Mouse (Mus musculus): ENCODE measurements around the gene Cnksr3. TPM values are rescaled to one million over a fixed set of nuclear protein-coding genes. Genes with fewer than 3 reads are reported as not detected.

Cnksr3 gene
- 6.6 and 6.8 TPM in 2 replicates for polyA plus RNA-seq (2015; fragmentation: Nextera tagmentation; extraction: Ambion mirVana)

DNA sequence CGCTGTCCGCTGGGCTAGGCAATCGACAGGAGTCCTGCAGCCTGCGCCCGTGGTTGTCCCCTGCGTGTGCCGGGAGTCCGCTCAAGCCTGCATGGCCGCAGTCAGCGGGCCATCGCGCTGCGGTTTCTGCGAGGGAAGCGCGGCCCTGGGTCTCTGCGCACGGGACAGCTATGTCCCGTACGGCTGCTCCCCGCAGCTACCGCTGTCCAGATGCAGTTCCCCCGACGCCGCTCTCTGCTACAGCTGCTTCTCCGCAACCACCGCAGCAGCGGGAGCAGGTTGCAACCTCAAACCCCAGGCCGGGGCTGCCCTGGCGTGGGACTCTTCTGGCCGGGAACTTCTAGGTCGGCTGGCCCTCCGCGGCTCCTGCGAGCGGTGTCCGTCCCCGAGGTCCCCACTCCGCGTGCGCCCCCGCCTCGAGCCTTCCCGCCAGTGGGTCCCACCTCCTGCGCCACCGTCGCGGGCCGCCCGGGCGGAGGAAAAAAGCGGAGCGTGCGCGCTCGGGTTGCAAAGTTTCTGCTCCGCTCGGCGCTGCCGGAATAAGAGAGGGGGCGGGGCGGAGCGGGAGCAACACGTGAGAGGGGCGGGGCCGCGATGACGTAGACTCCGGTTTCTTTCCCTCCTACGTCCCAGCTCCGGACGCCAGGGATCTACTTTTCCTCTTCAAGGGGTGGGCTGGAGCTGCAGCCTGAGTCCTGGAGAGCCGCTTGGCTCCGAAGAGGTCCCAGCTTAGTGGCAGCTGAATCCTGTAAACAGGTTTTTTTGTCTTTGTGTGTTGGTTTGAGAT, at the start of gene Cnksr3:
Cnksr3 (minus strand) TSS at position 542 of the 787 bp plus-strand sequence.
- Histone ChIP-seq H3K27ac (ENCODE audit: low read depth, low read length) (peak within 1 kb of the TSS; percentile 89), H3K9me3 (ENCODE audit: control insufficient read depth) (no peaks in the 10 kb centered on the region), H3K9ac (ENCODE audit: low read depth, low read length) (peak within 1 kb of the TSS; percentile 91), H3K4me3 (ENCODE audit: low read depth, low read length) (peak within 1 kb of the TSS; percentile 86), H3K36me3 (ENCODE audit: control insufficient read depth, insufficient read depth) (no peaks in the 10 kb centered on the region), H3K4me1 (replicated peaks; ENCODE audit: control insufficient read depth, insufficient read depth, low read length) (peaks cover 12% of the 10 kb centered on the region), H3K27me3 (replicated peaks; ENCODE audit: control insufficient read depth, insufficient read depth, low read length) (no peaks in the 10 kb centered on the region), H3K4me2 (replicated peaks; ENCODE audit: low read depth) (peak within 1 kb of the TSS; percentile 95)
- WGBS: under 1% methylated on average over 71 of the region's 74 CpGs
- no peak for TF ChIP-seq CTCF (IDR thresholded peaks at IDR 0.05; ENCODE audit: low read depth)
- peak; percentile 89 for ATAC-seq

GRCm38 (mm10) chr10:7260166-7261108, 48.4 kb upstream of the Cnksr3 start:
- 56% methylated on average over 10 of the region's 10 CpGs for WGBS
- Histone ChIP-seq H3K27ac (ENCODE audit: low read depth, low read length) (no peak overlapping the region), H3K27me3 (replicated peaks; ENCODE audit: control insufficient read depth, insufficient read depth, low read length) (no peaks in the 10 kb centered on the region), H3K36me3 (ENCODE audit: control insufficient read depth, insufficient read depth) (no peaks in the 10 kb centered on the region), H3K4me1 (replicated peaks; ENCODE audit: control insufficient read depth, insufficient read depth, low read length) (no peaks in the 10 kb centered on the region), H3K4me2 (replicated peaks; ENCODE audit: low read depth) (no peak overlapping the region), H3K4me3 (ENCODE audit: low read depth, low read length) (no peak overlapping the region), H3K9ac (ENCODE audit: low read depth, low read length) (no peak overlapping the region), H3K9me3 (ENCODE audit: control insufficient read depth) (no peaks in the 10 kb centered on the region)
- ATAC-seq: no peak
- TF ChIP-seq CTCF (IDR thresholded peaks at IDR 0.05; ENCODE audit: low read depth): no peak

DNA sequence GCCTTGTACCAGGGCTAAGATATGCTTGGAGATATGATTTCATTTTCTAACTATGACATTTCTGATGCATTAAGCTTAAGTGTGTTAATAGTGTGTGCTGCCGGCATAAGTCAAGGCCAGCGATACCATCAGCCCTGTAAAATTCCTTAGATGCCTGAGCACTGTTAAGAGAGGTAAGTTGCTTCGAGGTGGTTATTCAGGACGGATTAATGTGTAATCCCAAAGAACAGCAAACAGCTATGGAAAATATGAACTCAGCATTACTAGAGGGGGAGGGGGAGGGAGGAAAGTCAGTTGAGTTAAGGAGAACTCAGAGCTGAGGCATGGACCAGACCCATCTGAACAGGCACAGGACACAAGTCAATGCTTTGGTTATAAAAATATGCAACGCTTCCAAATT, 46.6 kb upstream of the Cnksr3 start:
- H3K27me3 ChIP-seq (replicated peaks; ENCODE audit: control insufficient read depth, insufficient read depth, low read length): no peaks in the 10 kb centered on the region
- no peaks in the 10 kb centered on the region for H3K36me3 ChIP-seq (ENCODE audit: control insufficient read depth, insufficient read depth)
- no peak for ATAC-seq
- TF ChIP-seq CTCF (IDR thresholded peaks at IDR 0.05; ENCODE audit: low read depth): no peak
- no peak overlapping the region for H3K4me2 ChIP-seq (replicated peaks; ENCODE audit: low read depth)
- no peak overlapping the region for H3K4me3 ChIP-seq (ENCODE audit: low read depth, low read length)
- H3K9me3 ChIP-seq (ENCODE audit: control insufficient read depth): no peaks in the 10 kb centered on the region
- no peak overlapping the region for H3K9ac ChIP-seq (ENCODE audit: low read depth, low read length)
- H3K27ac ChIP-seq (ENCODE audit: low read depth, low read length): no peak overlapping the region
- H3K4me1 ChIP-seq (replicated peaks; ENCODE audit: control insufficient read depth, insufficient read depth, low read length): no peaks in the 10 kb centered on the region
- 49% methylated on average over 5 of the region's 5 CpGs for WGBS

DNA sequence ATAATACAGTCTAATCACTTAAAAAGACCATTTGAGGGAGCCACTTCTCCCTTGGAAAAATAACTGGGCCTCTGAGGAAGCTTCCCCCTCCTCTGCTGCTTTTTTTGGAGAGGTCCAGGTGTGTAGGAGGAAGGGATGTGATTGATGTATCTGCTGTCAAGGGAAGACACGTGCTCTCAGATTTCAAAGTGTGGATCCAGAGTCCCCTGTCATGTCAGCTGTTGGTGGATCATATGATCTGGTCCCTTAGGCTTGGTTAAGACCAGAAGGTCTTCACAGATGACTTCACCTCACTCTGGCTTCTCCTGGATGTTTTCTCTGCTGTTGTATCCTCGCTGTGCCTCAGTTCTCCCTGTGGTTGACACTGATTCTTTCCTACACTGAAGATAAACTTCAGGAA, 38.4 kb upstream of the Cnksr3 start:
- no peak overlapping the region for H3K9ac ChIP-seq (ENCODE audit: low read depth, low read length)
- H3K9me3 ChIP-seq (ENCODE audit: control insufficient read depth): no peaks in the 10 kb centered on the region
- H3K4me1 ChIP-seq (replicated peaks; ENCODE audit: control insufficient read depth, insufficient read depth, low read length): no peaks in the 10 kb centered on the region
- WGBS: 69% methylated on average over 2 of the region's 2 CpGs
- TF ChIP-seq CTCF (IDR thresholded peaks at IDR 0.05; ENCODE audit: low read depth): no peak
- no peak for ATAC-seq
- H3K27me3 ChIP-seq (replicated peaks; ENCODE audit: control insufficient read depth, insufficient read depth, low read length): no peaks in the 10 kb centered on the region
- H3K36me3 ChIP-seq (ENCODE audit: control insufficient read depth, insufficient read depth): no peaks in the 10 kb centered on the region
- H3K4me3 ChIP-seq (ENCODE audit: low read depth, low read length): no peak overlapping the region
- H3K4me2 ChIP-seq (replicated peaks; ENCODE audit: low read depth): no peak overlapping the region
- no peak overlapping the region for H3K27ac ChIP-seq (ENCODE audit: low read depth, low read length)

- no peak for TF ChIP-seq CTCF (IDR thresholded peaks at IDR 0.05; ENCODE audit: low read depth)
- Histone ChIP-seq H3K9ac (ENCODE audit: low read depth, low read length) (no peak overlapping the region), H3K27ac (ENCODE audit: low read depth, low read length) (no peak overlapping the region), H3K36me3 (ENCODE audit: control insufficient read depth, insufficient read depth) (no peaks in the 10 kb centered on the region), H3K4me2 (replicated peaks; ENCODE audit: low read depth) (no peak overlapping the region), H3K4me1 (replicated peaks; ENCODE audit: control insufficient read depth, insufficient read depth, low read length) (no peaks in the 10 kb centered on the region), H3K9me3 (ENCODE audit: control insufficient read depth) (no peaks in the 10 kb centered on the region), H3K4me3 (ENCODE audit: low read depth, low read length) (no peak overlapping the region), H3K27me3 (replicated peaks; ENCODE audit: control insufficient read depth, insufficient read depth, low read length) (no peaks in the 10 kb centered on the region)
- WGBS: 55% methylated on average over 3 of the region's 5 CpGs
- no peak for ATAC-seq
Measured at GRCm38 (mm10) chr10:7234601-7235000, 22.6 kb upstream of the Cnksr3 start.

DNA sequence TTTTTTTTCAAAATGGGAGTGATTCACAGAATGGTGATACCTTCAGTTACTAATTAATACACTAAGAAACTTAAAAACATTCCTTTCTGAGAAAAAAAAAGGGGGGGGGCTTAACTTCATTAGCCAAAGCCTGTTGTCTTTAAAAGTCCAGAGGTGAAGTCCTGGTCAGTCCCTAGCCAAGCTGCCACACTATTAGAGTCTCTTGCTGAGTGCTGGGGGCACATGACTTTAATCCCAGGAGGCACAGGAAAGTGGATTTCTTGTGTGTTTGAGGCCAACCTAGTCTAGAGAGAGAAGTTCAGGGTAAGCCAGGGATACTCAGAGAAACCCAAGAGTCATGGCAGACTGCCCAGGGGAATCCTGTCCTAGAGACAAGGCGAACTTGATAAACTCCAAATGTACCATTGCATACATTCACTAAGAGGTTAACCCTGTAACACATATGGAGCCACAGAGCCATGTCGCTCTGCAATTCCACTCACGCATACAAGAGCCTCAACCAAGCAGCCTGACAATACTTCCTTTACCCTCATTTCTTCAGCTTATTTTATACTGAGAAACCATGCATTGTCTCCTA, 5.6 kb upstream of the Cnksr3 start:
- 71% methylated on average over 3 of the region's 3 CpGs for WGBS
- Histone ChIP-seq H3K4me1 (replicated peaks; ENCODE audit: control insufficient read depth, insufficient read depth, low read length) (peaks cover 9% of the 10 kb centered on the region), H3K9ac (ENCODE audit: low read depth, low read length) (no peak overlapping the region), H3K4me2 (replicated peaks; ENCODE audit: low read depth) (no peak overlapping the region), H3K36me3 (ENCODE audit: control insufficient read depth, insufficient read depth) (no peaks in the 10 kb centered on the region), H3K27ac (ENCODE audit: low read depth, low read length) (no peak overlapping the region), H3K27me3 (replicated peaks; ENCODE audit: control insufficient read depth, insufficient read depth, low read length) (no peaks in the 10 kb centered on the region), H3K4me3 (ENCODE audit: low read depth, low read length) (no peak overlapping the region), H3K9me3 (ENCODE audit: control insufficient read depth) (no peaks in the 10 kb centered on the region)
- no peak for TF ChIP-seq CTCF (IDR thresholded peaks at IDR 0.05; ENCODE audit: low read depth)
- ATAC-seq: no peak

All from intestine, postnatal 0 days (tissue).